Mouse (Mus musculus) c-Kit-positive CD71-positive TER-119-positive erythroid progenitor cells, embryonic 14.5 days (primary cell): ENCODE measurements around the gene Rps21.

Experiments
- DNase-seq: peaks from one replicate; pipeline ENCODE4 v3.0.0-alpha.2; 2013; ENCODE audit warnings: low spot score

The Rps21 gene

DNA sequence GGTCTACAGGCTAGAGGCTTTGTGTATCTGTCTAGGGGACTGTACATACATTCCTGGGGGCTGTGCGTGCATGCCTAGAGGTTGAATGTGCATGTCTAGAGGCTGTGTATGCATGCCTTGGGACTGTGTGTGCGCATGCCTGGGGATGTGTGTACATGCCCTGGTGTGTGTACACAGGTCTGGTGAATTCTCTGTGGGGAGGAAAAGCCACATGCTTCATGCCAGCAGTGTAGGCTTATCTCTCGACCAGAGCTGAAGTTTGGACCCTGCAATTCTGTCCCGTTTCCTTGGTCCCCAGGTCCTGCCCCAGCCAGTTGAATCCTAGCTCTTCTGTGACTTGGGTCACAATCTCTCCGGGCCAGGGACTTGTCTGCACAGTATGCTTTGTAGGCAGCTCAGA, 34.4 kb downstream of the Rps21 start:
- DNase-seq, result no peak

DNA sequence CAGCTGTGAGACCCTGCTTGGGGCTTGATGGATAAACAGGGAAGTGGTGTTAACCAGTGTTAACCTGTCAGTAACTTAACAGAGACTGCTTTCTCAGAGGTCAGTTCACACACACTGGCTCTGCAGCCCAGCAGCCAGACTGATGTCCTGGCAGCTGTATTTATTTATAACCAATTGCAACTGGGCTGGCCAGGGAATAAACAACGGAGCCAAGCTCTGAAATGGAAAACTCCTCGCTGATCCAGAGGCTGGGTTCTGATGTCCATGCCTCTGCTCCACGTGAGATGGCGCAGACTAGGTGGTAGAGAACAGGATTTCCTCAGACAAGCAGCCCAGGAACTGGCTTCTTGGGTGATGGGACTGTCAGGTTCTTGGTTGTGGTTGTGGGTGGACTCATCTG, 34.8 kb downstream of the Rps21 start:
- no peak for DNase-seq

DNA sequence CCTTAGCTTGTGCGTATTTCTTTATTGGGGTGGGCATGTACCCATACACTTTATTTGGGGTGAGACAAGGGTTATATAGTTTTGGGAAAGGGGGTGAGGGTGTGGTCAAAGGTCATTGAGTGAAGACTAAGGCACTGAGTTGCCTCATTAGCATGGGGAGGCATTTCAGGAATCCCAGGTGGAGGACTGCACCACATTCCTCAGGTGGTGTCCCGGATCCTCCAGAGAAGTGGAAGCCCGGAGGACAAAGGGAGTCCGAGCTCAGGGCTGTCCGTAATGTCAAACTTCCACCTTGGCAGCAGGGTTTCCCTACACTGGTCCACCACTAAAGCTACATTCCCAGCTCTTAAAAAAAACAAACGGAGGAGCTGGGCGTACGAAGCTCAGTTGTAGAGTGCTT, 35.7 kb downstream of the Rps21 start:
- DNase-seq, result no peak

DNA sequence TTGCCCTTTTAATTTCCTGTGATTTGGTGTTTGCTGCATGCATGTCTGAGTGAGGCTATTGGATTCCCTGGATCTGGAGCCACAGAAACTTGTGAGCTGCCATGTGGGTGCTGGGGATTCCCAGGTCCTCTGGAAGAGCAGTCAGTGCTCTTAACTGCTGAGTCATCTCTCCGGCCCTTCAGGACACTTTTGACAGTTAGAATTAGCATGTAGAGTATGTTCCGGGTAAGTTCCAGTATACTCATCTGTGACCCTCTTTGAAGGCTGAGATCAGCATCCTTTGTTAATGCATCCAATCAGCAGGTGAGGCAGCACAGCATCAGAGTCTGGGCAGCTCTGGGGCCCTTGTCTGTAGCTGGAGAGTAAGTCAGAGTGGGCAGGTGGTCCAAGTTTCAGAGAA, 43.1 kb downstream of the Rps21 start:
- DNase-seq, result no peak

DNA sequence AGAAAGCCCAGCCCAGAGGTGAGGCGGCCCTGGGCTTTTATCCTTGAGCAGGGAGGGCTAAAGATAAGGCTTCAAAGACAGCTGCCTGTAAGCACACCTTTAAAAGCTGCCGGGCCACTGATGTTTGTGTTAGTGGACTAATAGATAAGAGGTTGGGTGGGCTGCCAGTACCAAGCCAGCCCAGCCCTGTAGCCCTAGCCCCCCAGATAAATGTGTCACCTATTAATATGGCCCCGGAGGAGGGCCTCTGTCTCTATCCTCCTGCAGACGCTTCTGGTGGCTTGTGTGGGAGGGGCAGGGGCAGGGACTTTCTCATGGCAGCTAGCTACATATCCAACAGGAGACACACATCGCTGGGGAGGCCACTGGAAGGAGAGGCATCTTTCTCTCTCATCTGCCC, 43.6 kb downstream of the Rps21 start:
- no peak for DNase-seq

DNA sequence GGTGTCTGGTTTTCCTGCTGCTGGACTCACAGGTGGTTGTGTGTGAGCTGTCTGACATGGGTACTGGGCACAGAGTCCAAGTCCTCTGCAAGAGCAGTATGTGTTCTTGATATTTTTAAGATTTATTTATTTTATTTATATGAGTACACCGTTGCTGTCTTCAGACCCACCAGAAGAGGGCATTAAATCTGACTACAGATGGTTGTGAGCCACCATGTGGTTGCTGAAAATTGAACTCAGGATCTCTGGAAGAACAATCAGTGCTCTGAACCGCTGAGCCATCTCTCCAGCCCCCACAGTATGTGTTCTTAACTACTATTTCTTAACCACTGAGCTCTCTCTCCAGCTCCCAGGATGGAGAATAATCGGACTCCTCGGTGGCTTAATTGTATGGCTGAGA, 45.0 kb downstream of the Rps21 start:
- DNase-seq, result no peak

DNA sequence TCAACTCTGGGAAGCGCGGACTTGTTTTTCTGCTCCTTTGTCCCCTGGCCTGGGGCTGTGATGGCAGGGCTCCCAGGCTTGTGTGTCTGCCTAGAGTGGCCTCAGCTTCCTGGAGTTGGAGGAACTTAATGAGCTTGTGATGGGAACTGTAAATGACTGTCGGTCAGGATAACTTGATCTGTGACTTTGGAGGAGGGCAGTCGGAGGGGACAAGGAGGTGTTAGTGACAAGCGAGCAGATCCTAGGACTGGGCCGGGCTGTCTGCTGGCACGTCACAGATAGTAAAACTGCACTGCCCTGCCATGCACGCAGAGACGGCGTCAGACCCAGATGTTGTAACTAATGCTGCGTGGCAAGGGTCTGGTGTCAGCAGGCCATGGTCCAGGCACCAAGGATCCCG, 46.3 kb downstream of the Rps21 start:
- DNase-seq, result no peak

DNA sequence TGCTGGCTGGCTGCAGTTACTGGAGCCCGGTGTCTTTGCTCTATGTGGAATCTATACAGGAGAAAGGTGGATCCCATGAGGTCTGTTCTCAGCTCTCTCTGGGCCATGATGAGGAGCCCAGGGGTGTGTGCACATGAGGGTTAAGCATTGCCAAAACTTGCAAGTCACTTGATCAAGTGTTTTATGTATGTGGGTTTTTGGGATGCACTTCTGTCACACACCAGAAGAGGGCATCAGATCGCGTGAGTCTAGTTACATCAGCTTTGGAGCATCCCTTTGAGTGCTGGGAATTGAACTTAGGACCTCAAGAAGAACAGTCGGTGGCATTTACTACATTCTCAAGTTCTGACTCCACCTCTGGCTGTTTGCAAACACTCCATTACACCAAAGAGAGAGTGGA, 47.4 kb downstream of the Rps21 start:
- DNase-seq, result no peak

DNA sequence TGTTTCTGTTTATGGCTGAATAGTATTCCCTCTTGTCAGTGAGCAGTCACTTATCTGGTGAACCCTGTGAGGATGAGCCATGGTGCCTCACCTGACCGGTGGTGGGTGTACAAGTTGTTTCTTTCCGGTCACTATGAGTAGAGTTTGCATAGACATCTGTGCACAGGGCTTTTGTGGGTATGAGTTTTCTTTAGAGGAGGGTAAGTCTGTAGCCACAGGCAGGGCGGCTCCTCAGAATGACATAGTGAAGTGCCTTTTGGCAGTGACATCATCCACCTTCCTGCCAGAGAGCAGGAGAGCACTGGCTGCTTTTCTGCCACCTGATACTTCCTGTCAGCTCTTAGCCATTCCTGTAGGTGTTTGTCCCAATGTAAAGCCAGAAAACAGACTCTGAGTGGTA, 48.3 kb downstream of the Rps21 start:
- no peak for DNase-seq

DNA sequence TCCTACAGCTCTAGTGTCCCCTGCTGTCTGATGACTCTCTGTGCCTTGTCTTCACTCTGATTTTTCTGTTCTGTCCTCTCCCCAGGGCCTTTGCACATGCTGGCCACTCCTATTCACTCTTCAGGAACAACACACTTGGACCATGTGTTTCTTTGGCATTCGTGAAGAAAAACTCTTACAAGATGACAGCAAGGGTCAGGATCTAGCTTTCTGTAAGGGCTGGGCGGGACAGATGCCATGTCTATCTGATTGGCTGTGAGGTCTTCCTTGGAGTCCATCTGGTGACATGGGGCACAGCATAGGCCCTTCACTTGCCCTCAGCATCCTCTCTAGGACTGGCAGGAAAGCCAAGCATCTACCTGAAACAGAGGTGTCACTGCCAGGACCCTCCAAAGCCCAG, 48.8 kb downstream of the Rps21 start:
- no peak for DNase-seq

DNA sequence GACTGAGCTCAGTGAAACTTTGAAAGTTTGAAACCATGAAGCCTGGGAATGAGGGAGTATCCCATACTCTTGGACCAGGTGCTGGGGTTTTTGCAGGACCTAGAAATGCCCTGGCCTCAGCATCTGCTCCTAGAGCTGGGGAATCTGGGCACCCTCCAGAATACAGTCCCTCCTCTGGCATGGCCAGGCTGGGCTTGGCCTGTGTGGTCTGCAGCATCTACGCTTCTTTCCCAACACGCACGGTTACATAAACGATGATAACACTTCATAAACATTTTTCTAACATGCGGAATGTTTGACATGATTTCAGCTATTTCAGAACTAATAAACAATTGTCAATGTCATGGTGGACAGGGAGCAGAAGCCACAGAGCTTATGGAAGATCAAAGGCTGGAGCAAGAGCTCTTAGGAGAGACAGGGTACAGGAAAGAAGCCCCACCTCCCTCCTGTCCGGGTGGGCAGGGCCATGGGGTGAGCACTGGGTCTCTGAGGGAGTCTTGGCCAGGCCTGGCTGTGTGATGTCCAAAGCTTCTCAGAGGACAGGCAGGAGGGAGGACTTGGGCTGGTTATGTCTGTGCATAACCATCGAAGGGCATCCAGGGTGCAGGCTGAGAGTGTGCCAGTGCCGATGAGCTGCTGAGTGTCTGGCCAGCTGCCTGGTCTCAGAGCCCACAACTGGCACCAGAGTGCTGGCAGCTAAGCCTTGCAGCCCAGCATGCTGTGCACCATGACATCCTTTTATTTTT, 49.4 kb downstream of the Rps21 start:
- DNase-seq, result no peak

DNA sequence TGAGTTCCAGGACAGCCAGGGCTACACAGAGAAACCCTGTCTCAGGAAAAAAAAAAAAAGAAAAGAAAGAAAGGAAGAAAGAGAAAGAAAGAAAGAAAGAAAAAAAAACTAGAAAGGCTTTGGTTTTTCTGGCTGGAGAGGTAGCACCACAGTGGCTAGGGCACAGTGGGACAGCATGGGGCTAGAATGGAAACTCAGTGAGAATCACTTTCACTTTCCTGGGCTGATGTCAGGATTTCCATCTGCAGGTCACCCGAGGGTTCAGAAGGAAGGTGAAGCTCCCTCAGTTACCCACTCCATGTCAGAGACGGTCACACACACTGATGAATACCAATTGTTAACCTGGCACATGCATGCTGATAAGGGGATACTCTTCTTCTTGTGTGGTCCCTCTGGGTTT, 50.5 kb downstream of the Rps21 start:
- no peak for DNase-seq
